Mouse (Mus musculus) central nervous system, embryonic 11.5 days (tissue): ENCODE data around the gene Ift122. TPM values are rescaled to one million over a fixed set of nuclear protein-coding genes. Genes with fewer than 3 reads are reported as not detected.

Experiments used
- polyA plus RNA-seq: library from polyadenylated mRNA; depleted of rRNA; stranded (reverse); fragments of >200 nt; gene quantifications from 2 replicates; pipeline ENCODE4 v1.2.3, GENCODE M21; 2012; rRNA removed

The Ift122 gene
- polyA plus RNA-seq, result 17.6 and 20.0 TPM in 2 replicates

GRCm38 (mm10) chr6:115853091-115853813, at the start of gene Ift122, which contains the start of gene Mbd4:
TSS of gene Ift122 (plus strand) at chr6:115853470.
TSS of gene Mbd4 (minus strand) at chr6:115853371.

DNA sequence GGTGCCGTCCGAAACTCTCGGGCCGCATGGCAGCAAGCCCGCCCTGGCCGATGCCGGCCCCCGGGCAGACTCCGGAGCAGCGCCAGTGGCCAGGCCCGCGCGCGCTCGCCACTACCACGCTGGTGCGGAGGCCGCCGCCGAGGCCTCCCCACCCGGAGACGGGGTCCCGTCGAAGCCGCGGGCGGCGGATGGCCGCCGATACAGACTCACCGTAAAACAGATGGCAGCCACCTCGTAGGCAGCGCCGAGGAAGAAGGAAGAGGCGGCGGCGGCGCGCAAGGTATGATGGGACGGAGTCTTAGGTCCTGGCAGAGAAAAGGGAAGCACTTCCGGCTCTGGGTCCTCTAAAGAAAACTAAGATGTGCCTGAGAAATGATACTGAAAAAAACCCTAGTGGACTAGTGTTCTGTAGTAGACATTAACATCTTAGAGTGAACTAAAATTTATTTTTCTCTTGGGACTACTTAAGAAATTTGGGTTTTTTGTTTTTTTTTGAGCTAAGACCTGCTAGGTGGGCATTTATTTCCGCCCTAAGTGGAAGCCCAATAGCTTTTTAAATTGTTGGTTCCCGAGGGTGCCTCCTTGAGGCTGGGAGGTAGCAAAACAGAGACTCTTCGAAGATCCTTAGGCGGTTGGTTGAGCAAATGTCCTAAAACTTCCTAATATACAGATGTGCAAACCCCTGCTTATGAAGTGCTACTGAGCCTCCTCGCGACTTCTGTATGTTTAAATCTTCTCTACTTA, 44.6 kb upstream of the Ift122 start, which contains the start of gene Rpl32:
TSS of gene Rpl32 (minus strand) at position 260 of the 744 bp plus-strand sequence.

DNA sequence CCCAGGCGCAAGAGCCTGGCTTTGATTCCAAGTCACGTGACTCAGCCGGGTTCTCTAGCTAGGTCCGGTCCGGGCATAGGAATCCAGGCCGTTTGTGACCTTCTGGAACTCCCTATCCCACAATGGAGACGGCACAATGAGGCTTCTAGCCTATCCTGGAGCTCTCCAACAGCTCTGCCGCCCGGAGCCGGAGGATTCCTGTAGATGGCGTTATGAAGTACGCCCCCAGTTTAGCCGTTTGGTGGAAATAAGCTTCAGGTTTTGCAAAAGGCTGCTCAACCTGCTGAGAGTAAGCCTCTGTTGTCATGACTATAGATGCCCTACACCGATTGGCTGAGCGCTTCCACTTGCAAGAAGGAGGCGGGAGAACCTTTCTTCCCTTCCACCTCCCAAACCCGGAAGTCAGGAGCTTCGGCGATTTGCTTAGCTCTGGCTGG, 15.1 kb upstream of the Ift122 start, which contains the start of gene Efcab12:
TSS of gene Efcab12 (minus strand) at position 252 of the 437 bp plus-strand sequence.

DNA sequence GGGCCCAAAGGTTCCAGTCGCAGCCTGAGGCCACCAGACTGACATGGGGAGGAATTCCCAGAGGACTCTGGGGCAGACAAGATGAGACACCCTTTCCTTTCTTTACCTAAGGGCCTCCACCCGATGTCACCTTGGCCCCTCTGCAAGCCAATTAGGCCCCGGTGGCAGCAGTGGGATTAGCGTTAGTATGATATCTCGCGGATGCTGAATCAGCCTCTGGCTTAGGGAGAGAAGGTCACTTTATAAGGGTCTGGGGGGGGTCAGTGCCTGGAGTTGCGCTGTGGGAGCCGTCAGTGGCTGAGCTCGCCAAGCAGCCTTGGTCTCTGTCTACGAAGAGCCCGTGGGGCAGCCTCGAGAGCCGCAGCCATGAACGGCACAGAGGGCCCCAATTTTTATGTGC, 78.4 kb downstream of the Ift122 start, which contains the start of gene Rho:
TSS of gene Rho (plus strand) at position 110 of the 400 bp plus-strand sequence.

DNA sequence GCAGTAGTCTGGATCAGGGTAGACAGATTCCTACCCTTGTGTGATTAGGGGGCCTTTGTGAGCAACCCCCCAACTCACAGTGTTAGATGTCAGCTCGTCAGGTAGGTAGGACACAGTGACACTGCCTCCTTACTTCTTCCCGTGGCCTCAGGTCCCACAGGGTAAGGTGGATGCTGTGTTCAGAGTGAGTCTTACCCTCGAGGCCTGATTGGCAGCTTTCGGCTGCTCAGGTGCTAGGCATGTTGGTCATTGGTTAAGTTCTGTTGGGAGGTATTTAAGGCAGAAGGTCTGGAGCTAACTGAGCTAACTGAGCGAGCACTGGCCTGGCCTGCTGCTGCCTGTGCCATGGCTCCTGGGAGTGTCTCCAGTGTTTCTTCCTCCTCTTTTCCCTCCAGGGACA, 91.4 kb downstream of the Ift122 start, which contains the start of gene H1foo:
TSS of gene H1foo (plus strand) at position 301 of the 400 bp plus-strand sequence.

Other genes starting within 250 kb of the Ift122 start
- 168 and 189 TPM in 2 replicates for gene Raf1, start 176.8 kb upstream of the Ift122 start, polyA plus RNA-seq
- 2.3 and 2.9 TPM in 2 replicates for gene Tmem40, start 91.1 kb upstream of the Ift122 start, polyA plus RNA-seq
- 41.4 and 51.1 TPM in 2 replicates for gene Cand2, start 78.9 kb upstream of the Ift122 start, polyA plus RNA-seq
- 1,142 and 2,805 TPM in 2 replicates for gene Rpl32, start 44.7 kb upstream of the Ift122 start, polyA plus RNA-seq
- 2.0 and 2.4 TPM in 2 replicates for gene Efcab12, start 15.1 kb upstream of the Ift122 start, polyA plus RNA-seq
- 22.2 and 22.8 TPM in 2 replicates for gene Mbd4, start 99 bp upstream of the Ift122 start, polyA plus RNA-seq
- 0.41 and 1.0 TPM in 2 replicates for gene Rho, start 78.3 kb downstream of the Ift122 start, polyA plus RNA-seq
- 0.07 TPM in 1 of 2 replicates, not detected in the other for gene H1foo, start 91.5 kb downstream of the Ift122 start, polyA plus RNA-seq
- 19.0 and 46.7 TPM in 2 replicates for gene Plxnd1, start 141.5 kb downstream of the Ift122 start, polyA plus RNA-seq